Mouse (Mus musculus): Measurements from ENCODE around the gene Scamp5.

GRCm38 (mm10) chr9:57417341-57417740 is 50.5 kb downstream of the Scamp5 start:
- TF ChIP-seq ZNF384 (IDR thresholded peaks at IDR 0.05; ENCODE audit: low read depth, low read length) (no peak), HCFC1 (IDR thresholded peaks at IDR 0.05; ENCODE audit: borderline replicate concordance, insufficient read depth, low read length) (no peak)
